Mouse (Mus musculus): Measurements from ENCODE around the gene Exd1. TPM values are rescaled to one million over a fixed set of nuclear protein-coding genes. Genes with fewer than 3 reads are reported as not detected.

The Exd1 gene
- total and polyA plus RNA-seq, 3 experiments, result 0.27 to 0.88 TPM; not detected in 1

- no peak overlapping the region for H3K4me3 ChIP-seq (ENCODE audit: control insufficient read depth in 1 of 2, insufficient read depth in 1 of 2, low read depth in 2 of 2, low read length in 2 of 2)
- peaks cover 0 to 2% of the 10 kb centered on the region in 2 experiments; a peak in 2 of 4 replicates for H3K27me3 ChIP-seq (ENCODE audit: control insufficient read depth in 1 of 2, insufficient read depth in 2 of 2, low read length in 2 of 2)
- no peak overlapping the region for H3K27ac ChIP-seq (ENCODE audit: control insufficient read depth, low read depth, low read length)
- H3K9me3 ChIP-seq (replicated peaks; ENCODE audit: insufficient read depth, low read length), result no peaks in the 10 kb centered on the region
- DNase-seq (ENCODE audit: low read depth, low spot score), result no peak
- H3K79me2 ChIP-seq (ENCODE audit: control insufficient read depth, insufficient read depth, low read length, poor library complexity), result no peaks in the 10 kb centered on the region
- no peaks in the 10 kb centered on the region; a peak in 1 of 4 replicates for H3K36me3 ChIP-seq (ENCODE audit: control insufficient read depth in 1 of 2, insufficient read depth in 2 of 2, low read length in 2 of 2)
- no peak for TF ChIP-seq POLR2AphosphoS5 (IDR thresholded peaks at IDR 0.05; ENCODE audit: borderline replicate concordance, low read depth, low read length)
- no peak for TF ChIP-seq NELFE (IDR thresholded peaks at IDR 0.05; ENCODE audit: low read depth, low read length)
- H3K9ac ChIP-seq (ENCODE audit: control insufficient read depth, low read depth, low read length, poor library complexity, severe bottlenecking), result no peak overlapping the region
- H3K4me1 ChIP-seq (ENCODE audit: control insufficient read depth in 1 of 2, insufficient read depth in 2 of 2, low read length in 2 of 2), result no peaks in the 10 kb centered on the region
Measured at GRCm38 (mm10) chr2:119496082-119496481, 51.3 kb downstream of the Exd1 start.

- Histone ChIP-seq H3K79me2 (ENCODE audit: control insufficient read depth, insufficient read depth, low read length, poor library complexity) (no peaks in the 10 kb centered on the region), H3K27ac (ENCODE audit: control insufficient read depth, low read depth, low read length) (no peak overlapping the region), H3K9me3 (replicated peaks; ENCODE audit: insufficient read depth, low read length) (no peaks in the 10 kb centered on the region), H3K27me3 (ENCODE audit: control insufficient read depth in 1 of 2, insufficient read depth in 2 of 2, low read length in 2 of 2) (peaks cover 0 to 2% of the 10 kb centered on the region in 2 experiments; a peak in 2 of 4 replicates), H3K9ac (ENCODE audit: control insufficient read depth, low read depth, low read length, poor library complexity, severe bottlenecking) (no peak overlapping the region), H3K4me1 (ENCODE audit: control insufficient read depth in 1 of 2, insufficient read depth in 2 of 2, low read length in 2 of 2) (no peaks in the 10 kb centered on the region), H3K36me3 (ENCODE audit: control insufficient read depth in 1 of 2, insufficient read depth in 2 of 2, low read length in 2 of 2) (no peaks in the 10 kb centered on the region; a peak in 1 of 4 replicates), H3K4me3 (ENCODE audit: control insufficient read depth in 1 of 2, insufficient read depth in 1 of 2, low read depth in 2 of 2, low read length in 2 of 2) (no peak overlapping the region)
- TF ChIP-seq MXI1 (IDR thresholded peaks at IDR 0.05; ENCODE audit: low read depth, low read length) (no peak), MAX (IDR thresholded peaks at IDR 0.05; ENCODE audit: low read length) (no peak), BHLHE40 (IDR thresholded peaks at IDR 0.05; ENCODE audit: borderline replicate concordance, low read depth, low read length) (no peak), TBP (IDR thresholded peaks at IDR 0.05; ENCODE audit: low read depth, low read length) (no peak), EP300 (IDR thresholded peaks at IDR 0.05; ENCODE audit: low read depth in 1 of 2, low read length in 2 of 2) (no peak), MYB (IDR thresholded peaks at IDR 0.05; ENCODE audit: low read depth, low read length) (no peak), TCF12 (IDR thresholded peaks at IDR 0.05; ENCODE audit: low read depth, low read length) (no peak)
- no peak for DNase-seq (ENCODE audit: low read depth, low spot score)
Measured at GRCm38 (mm10) chr2:119491953-119492352, 55.5 kb downstream of the Exd1 start.

- Histone ChIP-seq H3K4me3 (ENCODE audit: control insufficient read depth in 1 of 2, insufficient read depth in 1 of 2, low read depth in 2 of 2, low read length in 2 of 2) (no peak overlapping the region), H3K9me3 (replicated peaks; ENCODE audit: insufficient read depth, low read length) (no peaks in the 10 kb centered on the region), H3K27ac (ENCODE audit: control insufficient read depth, low read depth, low read length) (no peak overlapping the region), H3K27me3 (ENCODE audit: control insufficient read depth in 1 of 2, insufficient read depth in 2 of 2, low read length in 2 of 2) (no peaks in the 10 kb centered on the region), H3K36me3 (ENCODE audit: control insufficient read depth in 1 of 2, insufficient read depth in 2 of 2, low read length in 2 of 2) (no peaks in the 10 kb centered on the region; a peak in 1 of 4 replicates), H3K9ac (ENCODE audit: control insufficient read depth, low read depth, low read length, poor library complexity, severe bottlenecking) (no peak overlapping the region), H3K4me1 (ENCODE audit: control insufficient read depth in 1 of 2, insufficient read depth in 2 of 2, low read length in 2 of 2) (no peaks in the 10 kb centered on the region), H3K79me2 (ENCODE audit: control insufficient read depth, insufficient read depth, low read length, poor library complexity) (no peaks in the 10 kb centered on the region)
- DNase-seq (ENCODE audit: low read depth, low spot score), result no peak
- 0 out of 2 replicates have a peak, but pooled peaks have one; percentile 16 for TF ChIP-seq ZNF384 (IDR thresholded peaks at IDR 0.05; ENCODE audit: low read depth, low read length)
- TF ChIP-seq SMC3 (IDR thresholded peaks at IDR 0.05; ENCODE audit: low read depth, low read length), result no peak
- no peak for TF ChIP-seq HCFC1 (IDR thresholded peaks at IDR 0.05; ENCODE audit: low read depth, low read length)
- no peak for TF ChIP-seq MYB (IDR thresholded peaks at IDR 0.05; ENCODE audit: low read depth, low read length)
- TF ChIP-seq USF2 (IDR thresholded peaks at IDR 0.05; ENCODE audit: borderline replicate concordance in 1 of 2, insufficient read depth in 1 of 2, low read depth in 1 of 2, low read length in 2 of 2), result no peak
- no peak for TF ChIP-seq NRF1 (IDR thresholded peaks at IDR 0.05; ENCODE audit: insufficient read depth, low read depth, low read length, poor library complexity, severe bottlenecking)
- TF ChIP-seq TAL1 (IDR thresholded peaks at IDR 0.05; ENCODE audit: low read length), result no peak
- TF ChIP-seq MAFK (IDR thresholded peaks at IDR 0.05; ENCODE audit: borderline replicate concordance, low read depth, low read length), result no peak
Measured at GRCm38 (mm10) chr2:119486488-119486887, 60.9 kb downstream of the Exd1 start.

All from MEL (cell line).